Mouse (Mus musculus) stomach, postnatal 0 days (tissue): ENCODE measurements around the gene Selenon. TPM values are rescaled to one million over a fixed set of nuclear protein-coding genes. Genes with fewer than 3 reads are reported as not detected.
A peak's percentile ranks its signal among the peaks of the same experiment; 100 is the strongest.
"Not testable (repeated sequence)": the region's sequence is repeated elsewhere in the genome, so short reads cannot be mapped to it uniquely, and the experiment has no call there.

Source experiments
- ATAC-seq: fragments of 200-750 bp; cut with Nextera tagmentation; 2 replicates; pipeline ENCODE4 v1.8.0; 2017; ENCODE audit not compliant: low FRiP score, low TSS enrichment
- DNase-seq: peaks from one replicate; pipeline ENCODE4 v3.0.0-alpha.2; 2016; ENCODE audit warnings: low spot score
- H3K27ac ChIP-seq: fragments of 300-500 bp; sonication (generic); replicated peaks from 2 replicates; pipeline ENCODE4 v1.5.1; 2014; ENCODE audit warnings: mild to moderate bottlenecking, control low read depth
- H3K27me3 ChIP-seq: fragments of 300-500 bp; sonication (generic); 2 replicates; pipeline ENCODE4 v1.6.1; 2014; ENCODE audit warnings: low read length; ENCODE audit not compliant: control insufficient read depth, insufficient read depth
- H3K36me3 ChIP-seq: fragments of 300-500 bp; sonication (generic); 2 replicates; pipeline ENCODE4 v1.6.1; 2014; ENCODE audit warnings: low read length, mixed read lengths; ENCODE audit not compliant: control insufficient read depth, insufficient read depth
- H3K4me1 ChIP-seq: fragments of 300-500 bp; sonication (generic); replicated peaks from 2 replicates; pipeline ENCODE4 v1.6.1; 2014; ENCODE audit warnings: antibody characterized with exemption; ENCODE audit not compliant: control insufficient read depth, insufficient read depth
- H3K4me2 ChIP-seq: fragments of 300-500 bp; sonication (generic); replicated peaks from 2 replicates; pipeline ENCODE4 v1.6.1; 2014; ENCODE audit warnings: low read depth, mild to moderate bottlenecking, control low read depth, moderate library complexity
- H3K4me3 ChIP-seq: fragments of 300-500 bp; sonication (generic); 2 replicates; pipeline ENCODE4 v1.5.1; 2014; ENCODE audit warnings: low read depth, low read length, control low read depth
- H3K9ac ChIP-seq: fragments of 300-500 bp; sonication (generic); 2 replicates; pipeline ENCODE4 v1.6.1; 2014; ENCODE audit warnings: mild to moderate bottlenecking, low read length, control low read depth, mixed read lengths
- H3K9me3 ChIP-seq: fragments of 300-500 bp; sonication (generic); 2 replicates; pipeline ENCODE4 v1.6.1; 2016; ENCODE audit warnings: low read length; ENCODE audit not compliant: control insufficient read depth
- CTCF ChIP-seq: IDR thresholded peaks from 2 replicates; pipeline ENCODE4 v1.5.1; 2016; ENCODE audit warnings: antibody characterized with exemption, low read depth, mild to moderate bottlenecking, moderate library complexity
- EP300 ChIP-seq: optimal IDR thresholded peaks from 2 replicates; pipeline ENCODE3; 2016; ENCODE audit warnings: antibody characterized with exemption
- WGBS: fragments of 180-500 bp; shearing (Covaris S2); extraction: QIAGEN DNeasy Blood & Tissue Kit; methylation state at CpG from one replicate; pipeline ENCODE4 v1.1.7; 2014; 5-methylcytosine and 5-hydroxymethylcytosine counted together
- polyA plus RNA-seq: library from polyadenylated mRNA; unstranded; fragments of >200 nt; fragmentation: Nextera tagmentation; extraction: Ambion mirVana; gene quantifications from 2 replicates; pipeline ENCODE4 v1.2.1, GENCODE M21; 2015

The Selenon gene
- polyA plus RNA-seq, 1 experiment from 2014 or later: 8.6 TPM

GRCm38 (mm10) chr4:134506713-134507112, 45.3 kb downstream of the Selenon start:
- DNase-seq (no peak), ATAC-seq (no peak)
- TF ChIP-seq CTCF (no peak), EP300 (no peak)
- no peaks in the 10 kb centered on the region for H3K27me3 ChIP-seq
- H3K27ac ChIP-seq: no peak overlapping the region
- H3K4me1 ChIP-seq: 0 out of 2 replicates have a peak, but pooled peaks cover 2% of the 10 kb centered on the region
- no peak overlapping the region for H3K4me2 ChIP-seq
- no peak overlapping the region for H3K9ac ChIP-seq
- WGBS: 85% methylated on average over 19 of the region's 19 CpGs
- no peaks in the 10 kb centered on the region for H3K9me3 ChIP-seq
- no peak overlapping the region for H3K4me3 ChIP-seq
- 0 out of 2 replicates have a peak, but pooled peaks cover 3% of the 10 kb centered on the region for H3K36me3 ChIP-seq

GRCm38 (mm10) chr4:134505966-134506594, 45.9 kb downstream of the Selenon start:
- 70% methylated on average over 3 of the region's 4 CpGs for WGBS
- no peak for DNase-seq

GRCm38 (mm10) chr4:134505303-134505789, 46.6 kb downstream of the Selenon start:
- Histone ChIP-seq H3K36me3 (0 out of 2 replicates have a peak, but pooled peaks cover 3% of the 10 kb centered on the region), H3K4me2 (no peak overlapping the region), H3K9me3 (no peaks in the 10 kb centered on the region), H3K27me3 (no peaks in the 10 kb centered on the region), H3K4me3 (no peak overlapping the region), H3K9ac (no peak overlapping the region), H3K4me1 (no peaks in the 10 kb centered on the region), H3K27ac (no peak overlapping the region)
- ATAC-seq (no peak), DNase-seq (no peak)
- WGBS: 85% methylated on average over 4 of the region's 4 CpGs
- TF ChIP-seq EP300: no peak
- TF ChIP-seq CTCF: no peak

More at GRCm38 (mm10) chr4:134505966-134506594, 45.9 kb downstream of the Selenon start:
- no peak overlapping the region for H3K4me3 ChIP-seq
- H3K4me1 ChIP-seq: 0 out of 2 replicates have a peak, but pooled peaks cover 1% of the 10 kb centered on the region
- ATAC-seq: no peak
- TF ChIP-seq CTCF (0 out of 2 replicates have a peak, but pooled peaks have one; percentile 3), EP300 (no peak)
- H3K27ac ChIP-seq: no peak overlapping the region
- no peaks in the 10 kb centered on the region for H3K27me3 ChIP-seq
- H3K4me2 ChIP-seq: no peak overlapping the region
- 0 out of 2 replicates have a peak, but pooled peaks cover 3% of the 10 kb centered on the region for H3K36me3 ChIP-seq
- H3K9ac ChIP-seq: no peak overlapping the region
- no peaks in the 10 kb centered on the region for H3K9me3 ChIP-seq

GRCm38 (mm10) chr4:134503686-134504357, 48.1 kb downstream of the Selenon start:
- 78% methylated on average over 4 of the region's 4 CpGs for WGBS

GRCm38 (mm10) chr4:134501095-134501494, 50.9 kb downstream of the Selenon start:
- Histone ChIP-seq H3K27me3 (no peaks in the 10 kb centered on the region), H3K36me3 (no peaks in the 10 kb centered on the region), H3K27ac (no peak overlapping the region), H3K9me3 (no peaks in the 10 kb centered on the region), H3K4me3 (no peak overlapping the region), H3K4me1 (0 out of 2 replicates have a peak, but pooled peaks cover 4% of the 10 kb centered on the region), H3K4me2 (no peak overlapping the region), H3K9ac (no peak overlapping the region)
- WGBS: 93% methylated on average over 6 of the region's 6 CpGs
- ATAC-seq (no peak), DNase-seq (no peak)
- no peak for TF ChIP-seq EP300
- TF ChIP-seq CTCF: no peak

More at GRCm38 (mm10) chr4:134503686-134504357, 48.1 kb downstream of the Selenon start:
- Histone ChIP-seq H3K27me3 (no peaks in the 10 kb centered on the region), H3K27ac (no peak overlapping the region), H3K4me1 (no peaks in the 10 kb centered on the region), H3K9ac (no peak overlapping the region), H3K4me2 (no peak overlapping the region), H3K9me3 (no peaks in the 10 kb centered on the region), H3K36me3 (0 out of 2 replicates have a peak, but pooled peaks cover 3% of the 10 kb centered on the region), H3K4me3 (no peak overlapping the region)
- no peak for DNase-seq
- ATAC-seq: 0 out of 2 replicates have a peak, but pooled peaks have one; percentile 14
- TF ChIP-seq EP300 (no peak), CTCF (no peak)

- DNase-seq, H3K9ac ChIP-seq, H3K4me3 ChIP-seq, ATAC-seq, H3K27me3 ChIP-seq, H3K27ac ChIP-seq, H3K9me3 ChIP-seq, H3K36me3 ChIP-seq, H3K4me2 ChIP-seq: not testable (repeated sequence)
- WGBS: 74% methylated on average over 6 of the region's 6 CpGs
- peaks cover 10% of the 10 kb centered on the region for H3K4me1 ChIP-seq
Observed at GRCm38 (mm10) chr4:134498983-134499382, 53.0 kb downstream of the Selenon start.
